Mouse (Mus musculus) bone marrow, adult 2 months (tissue): Measurements from ENCODE around the gene Agrp. TPM values are rescaled to one million over a fixed set of nuclear protein-coding genes. Genes with fewer than 3 reads are reported as not detected.

ENCODE experiments used
- H3K27ac ChIP-seq: fragments of 200-500 bp; 2 replicates; pipeline ENCODE4 v1.5.1; 2012; ENCODE audit warnings: low read depth, mild to moderate bottlenecking, control low read depth, inconsistent platforms, low read length; ENCODE audit not compliant: control insufficient read depth, poor library complexity, insufficient read depth
- H3K4me1 ChIP-seq: fragments of 200-500 bp; 2 replicates; pipeline ENCODE4 v1.6.1; 2011; ENCODE audit warnings: low read length; ENCODE audit not compliant: control insufficient read depth, insufficient read depth
- H3K4me3 ChIP-seq: fragments of 200-500 bp; replicated peaks from 2 replicates; pipeline ENCODE3; 2011; ENCODE audit warnings: mild to moderate bottlenecking, low read depth, low read length, control low read depth; ENCODE audit not compliant: control insufficient read depth
- CTCF ChIP-seq: fragments of 200-500 bp; IDR thresholded peaks from 2 replicates; pipeline ENCODE4 v1.5.1; 2011; ENCODE audit warnings: low read length, control low read depth; ENCODE audit not compliant: control insufficient read depth, insufficient read depth
- POLR2A ChIP-seq: fragments of 200-500 bp; IDR thresholded peaks from 2 replicates; pipeline ENCODE4 v1.6.1; 2011; ENCODE audit warnings: low read depth, mild to moderate bottlenecking, control low read depth, low read length, borderline replicate concordance; ENCODE audit not compliant: control insufficient read depth
- WGBS: fragments of 180-500 bp; shearing (Covaris S2); methylation state at CpG from one replicate; pipeline ENCODE4 v1.1.7; 2018; 5-methylcytosine and 5-hydroxymethylcytosine counted together
- polyA plus RNA-seq: library from polyadenylated mRNA; stranded (reverse); fragments of >200 nt; gene quantifications from 2 replicates; pipeline ENCODE4 v1.2.4, GENCODE M21; 2011; ENCODE audit warnings: low replicate concordance; ENCODE audit not compliant: missing spikeins, insufficient read depth, insufficient read length

The Agrp gene
- polyA plus RNA-seq, 1 experiment, result not detected

GRCm38 (mm10) chr8:105626086-105626485, 11.1 kb downstream of the Agrp start:
- H3K4me1 ChIP-seq, result peaks cover 3% of the 10 kb centered on the region
- TF ChIP-seq CTCF (no peak), POLR2A (no peak)
- WGBS, result 83% methylated on average over 1 of the region's 1 CpGs
- H3K4me3 ChIP-seq, result no peak overlapping the region
- no peak overlapping the region for H3K27ac ChIP-seq

- 90% methylated on average over 1 of the region's 1 CpGs for WGBS
Observed at GRCm38 (mm10) chr8:105624831-105625230, 12.4 kb downstream of the Agrp start.

GRCm38 (mm10) chr8:105624401-105624800, 12.8 kb downstream of the Agrp start:
- no peak overlapping the region for H3K4me3 ChIP-seq
- peaks cover 3% of the 10 kb centered on the region for H3K4me1 ChIP-seq
- peak overlapping the region; percentile 82 for H3K27ac ChIP-seq
- TF ChIP-seq POLR2A (no peak), CTCF (no peak)
- WGBS, result 31% methylated on average over 3 of the region's 3 CpGs

More at GRCm38 (mm10) chr8:105624831-105625230, 12.4 kb downstream of the Agrp start:
- Histone ChIP-seq H3K4me1 (peaks cover 3% of the 10 kb centered on the region), H3K4me3 (no peak overlapping the region), H3K27ac (peak overlapping the region; percentile 82)
- no peak for TF ChIP-seq POLR2A
- TF ChIP-seq CTCF, result no peak

GRCm38 (mm10) chr8:105623679-105624245, 13.4 kb downstream of the Agrp start:
- WGBS, result 36% methylated on average over 7 of the region's 7 CpGs

GRCm38 (mm10) chr8:105623118-105623517, 14.1 kb downstream of the Agrp start:
- Histone ChIP-seq H3K27ac (peak overlapping the region; percentile 82), H3K4me3 (peak overlapping the region; percentile 8), H3K4me1 (peaks cover 3% of the 10 kb centered on the region)
- WGBS, result 16% methylated on average over 5 of the region's 5 CpGs
- TF ChIP-seq POLR2A (0 out of 2 replicates have a peak, but pooled peaks have one; percentile 37), CTCF (no peak)

More at GRCm38 (mm10) chr8:105623679-105624245, 13.4 kb downstream of the Agrp start:
- Histone ChIP-seq H3K27ac (peak overlapping the region; percentile 82), H3K4me1 (peaks cover 3% of the 10 kb centered on the region), H3K4me3 (no peak overlapping the region)
- TF ChIP-seq POLR2A, result no peak
- TF ChIP-seq CTCF, result no peak

- H3K4me3 ChIP-seq, result peak overlapping the region; percentile 1
- H3K27ac ChIP-seq, result peak overlapping the region; percentile 82
Observed at GRCm38 (mm10) chr8:105622421-105622920, 14.7 kb downstream of the Agrp start.

GRCm38 (mm10) chr8:105621841-105622240, 15.4 kb downstream of the Agrp start:
- no peak for TF ChIP-seq CTCF
- no peak for TF ChIP-seq POLR2A
- peaks cover 3% of the 10 kb centered on the region for H3K4me1 ChIP-seq
- no peak overlapping the region for H3K4me3 ChIP-seq
- H3K27ac ChIP-seq, result peak overlapping the region; percentile 82; the same call in 1 of the 2 replicates
- WGBS, result 43% methylated on average over 4 of the region's 4 CpGs

More at GRCm38 (mm10) chr8:105622421-105622920, 14.7 kb downstream of the Agrp start:
- H3K4me1 ChIP-seq, result peaks cover 3% of the 10 kb centered on the region
- WGBS, result 2% methylated on average over 8 of the region's 8 CpGs
- TF ChIP-seq CTCF, result peak; percentile 100
- TF ChIP-seq POLR2A, result peak; percentile 33; the same call in 1 of the 2 replicates

GRCm38 (mm10) chr8:105620946-105621720, 16.1 kb downstream of the Agrp start:
- TF ChIP-seq CTCF (no peak), POLR2A (no peak)

More at GRCm38 (mm10) chr8:105620946-105621720, 16.1 kb downstream of the Agrp start:
- WGBS, result 86% methylated on average over 21 of the region's 21 CpGs
- H3K4me3 ChIP-seq, result no peak overlapping the region
- peaks cover 3% of the 10 kb centered on the region for H3K4me1 ChIP-seq
- H3K27ac ChIP-seq, result no peak overlapping the region; the same call in 1 of the 2 replicates
